Mouse (Mus musculus) olfactory bulb, adult 2 months (tissue): ENCODE results near the gene Ints1. TPM values are rescaled to one million over a fixed set of nuclear protein-coding genes. Genes with fewer than 3 reads are reported as not detected.

Source experiments
- H3K27ac ChIP-seq: fragments of 200-500 bp; 2 replicates; pipeline ENCODE4 v1.5.1; 2012; ENCODE audit warnings: low read depth, low read length; ENCODE audit not compliant: insufficient read depth
- H3K4me1 ChIP-seq: fragments of 200-500 bp; 2 replicates; pipeline ENCODE4 v1.6.1; 2012; ENCODE audit warnings: low read length; ENCODE audit not compliant: control insufficient read depth, insufficient read depth
- H3K4me3 ChIP-seq: fragments of 200-500 bp; 2 replicates; pipeline ENCODE4 v1.5.1; 2012; ENCODE audit warnings: mild to moderate bottlenecking, low read depth, low read length, moderate library complexity; ENCODE audit not compliant: insufficient read depth
- CTCF ChIP-seq: fragments of 200-500 bp; IDR thresholded peaks from 2 replicates; pipeline ENCODE4 v1.5.1; 2012; ENCODE audit warnings: low read depth, mild to moderate bottlenecking, low read length, moderate library complexity; ENCODE audit not compliant: insufficient read depth
- POLR2A ChIP-seq: fragments of 200-500 bp; IDR thresholded peaks from 2 replicates; pipeline ENCODE4 v1.6.1; 2012; ENCODE audit warnings: mild to moderate bottlenecking, low read depth, low read length, moderate library complexity; ENCODE audit not compliant: insufficient read depth
- WGBS: fragments of 180-500 bp; shearing (Covaris S2); methylation state at CpG from one replicate; pipeline ENCODE4 v1.1.7; 2018; 5-methylcytosine and 5-hydroxymethylcytosine counted together
- polyA plus RNA-seq: library from polyadenylated mRNA; stranded (reverse); fragments of >200 nt; gene quantifications from 2 replicates; pipeline ENCODE4 v1.2.4, GENCODE M21; 2012; ENCODE audit warnings: low replicate concordance; ENCODE audit not compliant: missing spikeins, insufficient read depth, insufficient read length

The Ints1 gene
- polyA plus RNA-seq = not detected in 2 replicates

DNA sequence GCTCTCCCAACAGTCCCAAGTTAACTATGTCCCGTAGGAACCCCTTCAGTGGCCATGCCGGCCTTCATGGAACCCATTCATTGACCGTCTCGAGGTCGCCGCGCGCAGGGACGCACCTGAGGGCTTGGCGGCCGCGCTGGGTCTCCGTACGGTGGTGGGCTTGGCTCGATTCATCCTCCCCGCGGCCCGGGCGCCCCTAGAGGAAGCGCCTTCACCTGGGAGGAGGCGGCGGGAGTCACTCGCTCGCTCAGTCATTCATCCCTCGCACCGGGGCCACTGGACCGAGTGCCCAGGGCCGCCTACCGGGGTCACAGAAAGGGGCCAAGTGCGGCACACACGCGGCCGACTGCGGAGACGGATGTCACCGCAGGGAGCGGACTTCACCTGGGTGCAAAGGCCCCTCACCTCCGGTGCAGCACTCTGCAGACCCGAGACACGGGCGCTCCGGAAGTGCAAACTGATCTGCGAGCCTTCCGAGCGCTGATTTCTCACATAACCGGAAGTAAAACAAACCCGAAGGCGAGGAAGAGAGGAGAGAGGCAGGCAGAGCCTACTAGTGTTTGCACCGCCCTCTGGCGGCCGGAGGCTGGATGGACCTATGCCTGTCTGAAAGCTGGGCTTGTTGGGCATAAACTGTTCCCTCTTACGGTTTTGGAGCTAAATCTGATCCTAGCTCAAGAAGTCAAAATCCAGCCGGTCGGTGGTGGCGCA is at the start of gene Ints1:
TSS of gene Ints1 (minus strand) at position 459 of the 711 bp plus-strand sequence.
- Histone ChIP-seq H3K27ac (no peak within 1 kb of the TSS), H3K4me1 (peaks cover 11% of the 10 kb centered on the region), H3K4me3 (peak within 1 kb of the TSS; percentile 79)
- TF ChIP-seq POLR2A = peak; percentile 58
- TF ChIP-seq CTCF = peak; percentile 78
- WGBS = under 1% methylated on average over 55 of the region's 55 CpGs

DNA sequence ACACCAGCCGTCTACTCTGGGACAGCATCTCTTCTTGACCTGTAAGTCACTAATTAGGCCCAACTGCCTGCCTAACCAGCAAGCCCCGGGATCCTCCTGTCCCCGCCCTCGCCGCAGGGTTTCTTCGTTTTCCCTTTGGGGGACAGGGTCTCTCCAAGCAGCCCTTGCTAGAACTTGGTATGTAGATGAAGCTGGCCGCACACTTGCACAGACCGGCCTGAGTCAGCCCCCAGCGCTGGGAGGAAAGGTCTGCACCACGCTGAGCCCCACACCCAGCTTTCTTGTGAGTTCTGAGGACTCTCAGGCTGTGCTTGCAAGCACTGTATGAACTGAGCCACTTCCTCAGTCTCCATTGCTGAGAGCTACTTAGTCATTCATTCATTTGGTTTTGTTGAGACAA is 49.1 kb upstream of the Ints1 start:
- peaks cover 11% of the 10 kb centered on the region for H3K4me1 ChIP-seq
- 88% methylated on average over 10 of the region's 10 CpGs for WGBS
- TF ChIP-seq CTCF = no peak
- TF ChIP-seq POLR2A = no peak
- no peak overlapping the region for H3K4me3 ChIP-seq
- H3K27ac ChIP-seq = no peak overlapping the region

DNA sequence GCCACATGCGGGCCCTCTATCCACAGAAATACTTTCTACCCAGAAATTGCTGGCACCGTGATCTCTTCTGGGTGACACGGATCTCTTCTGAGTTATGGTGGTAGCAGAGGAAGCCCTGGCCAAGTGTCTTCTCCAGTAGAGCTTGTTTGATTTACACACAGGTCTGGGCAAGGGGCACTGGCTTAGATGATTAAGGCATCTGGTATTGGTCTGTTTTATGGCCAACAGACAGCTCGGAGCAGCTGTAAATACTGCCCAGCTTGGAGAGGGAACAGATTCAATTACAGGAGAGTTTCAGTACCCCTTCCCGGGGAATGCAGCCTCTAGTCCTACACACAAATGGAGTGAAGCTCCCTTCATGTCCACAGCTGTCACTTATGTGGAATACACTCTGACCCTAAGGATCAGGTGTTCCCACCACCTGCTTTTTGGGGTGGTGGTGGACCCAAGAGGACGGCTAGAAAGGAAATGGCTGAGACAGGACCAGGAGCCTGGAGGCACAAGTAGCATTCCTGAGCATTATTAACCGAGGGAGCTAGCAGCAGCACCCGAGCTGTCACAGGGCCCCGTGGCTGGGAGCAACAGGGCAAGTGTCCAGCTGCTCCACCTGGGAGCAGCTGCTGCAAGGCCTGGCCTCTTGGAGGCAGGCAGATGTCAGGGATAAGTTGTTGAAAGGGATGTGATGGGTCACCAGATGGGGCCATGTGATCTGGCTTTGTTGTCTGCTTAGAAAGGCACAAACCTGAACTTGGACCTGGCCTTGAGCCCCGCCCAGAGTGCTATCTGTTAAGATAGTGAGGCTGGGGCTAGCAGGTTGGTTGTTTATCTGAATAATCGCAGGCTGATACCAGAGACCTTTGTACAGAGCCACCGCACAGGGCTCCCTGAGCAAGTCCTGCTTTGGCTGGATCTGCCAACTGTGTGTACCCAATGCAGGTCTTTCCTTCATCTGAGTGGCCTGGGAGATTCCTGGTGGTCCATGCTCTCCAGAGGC is 46.3 kb upstream of the Ints1 start:
- WGBS = 84% methylated on average over 12 of the region's 12 CpGs
- H3K4me1 ChIP-seq = peaks cover 7% of the 10 kb centered on the region
- no peak for TF ChIP-seq CTCF
- TF ChIP-seq POLR2A = no peak
- no peak overlapping the region for H3K27ac ChIP-seq
- H3K4me3 ChIP-seq = no peak overlapping the region

DNA sequence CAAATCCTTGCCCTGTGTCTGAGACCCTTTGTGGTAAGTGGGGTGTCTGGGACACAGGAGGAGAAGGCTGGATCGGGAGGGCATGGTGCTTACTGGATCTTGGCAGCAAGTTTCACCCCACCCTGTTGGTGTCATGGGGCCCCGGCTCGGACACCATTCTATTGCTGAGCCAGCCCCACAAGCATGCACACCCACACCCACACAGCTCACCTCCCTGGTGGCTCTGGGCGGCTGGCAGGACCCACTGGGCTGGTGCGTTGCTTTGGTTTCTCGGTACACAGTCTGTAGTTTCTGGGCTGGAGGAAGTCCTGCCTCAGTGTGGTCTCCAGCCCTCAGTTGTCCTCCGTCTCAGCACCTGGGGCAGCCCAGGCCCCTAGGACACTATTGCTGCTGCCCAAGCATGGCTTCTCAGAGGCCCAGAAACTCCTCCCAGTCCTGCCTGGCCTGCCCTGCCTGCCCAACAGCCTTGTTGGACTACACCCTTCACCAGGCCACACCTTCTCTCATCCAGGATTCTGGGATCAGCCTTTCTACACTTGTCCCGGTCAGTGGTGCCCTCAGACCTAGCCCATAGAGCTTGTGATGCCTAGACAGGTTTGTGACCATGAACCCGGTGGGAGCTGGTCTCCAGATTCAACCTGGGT is 44.2 kb upstream of the Ints1 start, which contains the start of gene Tmem184a:
TSS of gene Tmem184a (minus strand) at position 380 of the 644 bp plus-strand sequence.
- H3K27ac ChIP-seq = no peak within 1 kb of the TSS
- no peak for TF ChIP-seq POLR2A
- TF ChIP-seq CTCF = no peak
- WGBS = 87% methylated on average over 9 of the region's 9 CpGs
- no peaks in the 10 kb centered on the region for H3K4me1 ChIP-seq
- H3K4me3 ChIP-seq = no peak within 1 kb of the TSS

DNA sequence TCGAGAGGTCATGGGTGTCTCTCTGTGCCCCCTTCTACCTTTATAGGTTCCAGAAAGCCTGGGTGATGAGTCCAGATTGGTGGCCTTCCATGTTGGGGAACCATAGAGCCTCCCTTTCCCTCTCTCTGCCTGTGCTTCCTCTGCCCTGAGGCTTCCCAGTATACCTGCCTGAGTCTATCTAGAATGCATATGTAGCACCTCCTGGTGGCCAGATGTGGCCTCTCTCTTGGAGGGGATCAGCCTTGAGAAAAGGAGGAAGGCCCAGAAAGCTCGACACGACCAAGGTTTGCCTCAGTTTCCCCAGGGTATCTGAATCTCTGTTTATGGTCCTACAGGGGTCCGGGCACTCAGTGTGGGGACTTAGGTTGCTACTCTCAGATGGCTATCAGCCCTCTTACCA is 43.3 kb upstream of the Ints1 start:
- 49% methylated on average over 4 of the region's 4 CpGs for WGBS
- Histone ChIP-seq H3K27ac (no peak overlapping the region), H3K4me1 (no peaks in the 10 kb centered on the region), H3K4me3 (no peak overlapping the region)
- TF ChIP-seq POLR2A (no peak), CTCF (no peak)

DNA sequence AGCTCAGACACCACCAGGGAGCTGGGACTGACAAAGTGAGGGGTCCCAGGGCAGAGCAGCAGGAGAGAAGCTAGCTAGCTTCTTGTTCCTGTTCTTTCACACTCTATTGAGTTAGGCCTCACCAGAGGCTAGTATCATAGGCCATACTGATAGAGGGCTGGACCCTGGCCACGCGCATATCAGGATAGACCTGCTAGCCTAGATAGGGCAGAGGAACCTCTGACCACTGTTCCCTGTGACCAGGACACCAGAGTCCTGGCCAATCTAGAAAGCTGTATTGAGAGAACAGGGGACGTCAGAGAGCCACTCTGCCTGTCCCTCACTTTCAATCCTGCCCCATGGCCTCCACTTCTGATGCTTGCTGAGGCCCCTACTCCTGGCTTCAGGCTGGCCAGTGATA is 42.6 kb upstream of the Ints1 start:
- H3K4me3 ChIP-seq = no peak overlapping the region
- 86% methylated on average over 3 of the region's 3 CpGs for WGBS
- H3K4me1 ChIP-seq = no peaks in the 10 kb centered on the region
- TF ChIP-seq POLR2A = no peak
- TF ChIP-seq CTCF = no peak
- no peak overlapping the region for H3K27ac ChIP-seq

DNA sequence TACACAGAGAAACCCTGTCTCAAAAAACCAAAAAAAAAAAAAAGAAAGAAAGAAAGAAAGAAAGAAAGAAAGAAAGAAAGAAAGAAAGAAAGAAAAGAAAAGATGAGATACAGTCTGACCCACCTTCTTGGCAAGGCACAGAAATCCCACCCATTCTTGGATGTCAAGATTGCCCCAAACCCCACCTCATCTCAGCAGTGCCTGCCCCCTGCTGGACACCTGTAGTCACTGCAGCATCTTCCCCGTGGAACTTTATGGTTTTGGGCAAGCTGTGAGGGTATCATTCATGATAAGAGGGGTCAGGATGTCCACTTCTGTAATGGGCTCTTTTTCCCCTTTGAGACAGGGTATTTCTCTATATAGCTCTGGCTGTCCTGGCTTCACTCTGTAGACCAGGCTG is 41.8 kb upstream of the Ints1 start:
- 10% methylated on average over 1 of the region's 1 CpGs for WGBS
- Histone ChIP-seq H3K27ac (no peak overlapping the region), H3K4me1 (no peaks in the 10 kb centered on the region), H3K4me3 (no peak overlapping the region)
- TF ChIP-seq CTCF = peak; percentile 53; the same call in 1 of the 2 replicates
- no peak for TF ChIP-seq POLR2A

DNA sequence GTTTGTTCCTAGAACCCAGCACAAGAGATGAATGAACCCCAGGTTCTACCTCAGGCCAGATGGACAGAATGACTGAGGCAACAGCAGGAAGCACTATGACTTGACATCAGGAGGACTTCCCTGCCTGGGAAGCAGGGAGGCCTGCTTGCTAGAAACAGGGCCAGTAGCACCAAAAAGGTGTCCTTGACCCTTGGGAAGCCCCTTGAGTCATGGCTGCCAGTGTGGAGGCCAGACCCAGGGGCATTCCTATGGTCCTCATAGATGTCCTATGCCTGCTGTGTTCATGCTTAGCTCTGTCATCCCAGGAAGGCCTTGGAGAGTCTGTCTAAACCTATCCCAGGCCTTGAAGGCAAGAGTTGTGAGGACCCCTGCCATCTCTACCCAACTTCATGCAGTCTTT is 41.0 kb upstream of the Ints1 start:
- Histone ChIP-seq H3K27ac (no peak overlapping the region), H3K4me1 (no peaks in the 10 kb centered on the region), H3K4me3 (no peak overlapping the region)
- TF ChIP-seq CTCF (no peak), POLR2A (no peak)
